Mouse (Mus musculus): ENCODE measurements around the gene Dusp14. TPM values are rescaled to one million over a fixed set of nuclear protein-coding genes. Genes with fewer than 3 reads are reported as not detected.

Dusp14 gene
- polyA plus RNA-seq, 1 experiment = 16.2 TPM

DNA sequence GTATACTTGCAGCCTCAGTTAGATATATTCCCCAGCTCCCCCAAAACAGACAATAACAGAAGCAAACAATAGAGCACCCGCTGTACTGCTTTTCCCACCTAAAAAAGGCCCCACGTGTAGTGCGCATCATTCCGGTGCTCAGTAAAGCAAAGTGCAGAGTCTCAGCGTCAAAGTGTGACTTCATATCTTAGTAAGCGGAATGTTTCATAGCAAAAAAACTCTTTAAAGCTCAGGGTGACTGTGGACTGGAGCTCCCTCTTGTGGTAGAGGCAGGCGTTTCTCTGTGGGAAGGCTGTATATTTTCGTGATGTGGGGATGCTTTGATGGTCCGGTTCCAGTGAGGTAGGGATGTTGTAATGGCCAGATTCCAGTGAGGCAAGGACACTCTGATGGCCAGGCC lies 37.1 kb downstream of the Dusp14 start:
- TF ChIP-seq POLR2A (IDR thresholded peaks at IDR 0.05; ENCODE audit: low read depth, low read length) (no peak), CTCF (IDR thresholded peaks at IDR 0.05; ENCODE audit: borderline replicate concordance, insufficient read depth, low read length) (peak; percentile 40; the same call in 1 of the 2 replicates)
- no peak overlapping the region for H3K4me3 ChIP-seq (ENCODE audit: insufficient read depth, low read length)
- no peaks in the 10 kb centered on the region for H3K4me1 ChIP-seq (ENCODE audit: control insufficient read depth, insufficient read depth, low read length)
- H3K27ac ChIP-seq (ENCODE audit: insufficient read depth, low read length) = no peak overlapping the region

DNA sequence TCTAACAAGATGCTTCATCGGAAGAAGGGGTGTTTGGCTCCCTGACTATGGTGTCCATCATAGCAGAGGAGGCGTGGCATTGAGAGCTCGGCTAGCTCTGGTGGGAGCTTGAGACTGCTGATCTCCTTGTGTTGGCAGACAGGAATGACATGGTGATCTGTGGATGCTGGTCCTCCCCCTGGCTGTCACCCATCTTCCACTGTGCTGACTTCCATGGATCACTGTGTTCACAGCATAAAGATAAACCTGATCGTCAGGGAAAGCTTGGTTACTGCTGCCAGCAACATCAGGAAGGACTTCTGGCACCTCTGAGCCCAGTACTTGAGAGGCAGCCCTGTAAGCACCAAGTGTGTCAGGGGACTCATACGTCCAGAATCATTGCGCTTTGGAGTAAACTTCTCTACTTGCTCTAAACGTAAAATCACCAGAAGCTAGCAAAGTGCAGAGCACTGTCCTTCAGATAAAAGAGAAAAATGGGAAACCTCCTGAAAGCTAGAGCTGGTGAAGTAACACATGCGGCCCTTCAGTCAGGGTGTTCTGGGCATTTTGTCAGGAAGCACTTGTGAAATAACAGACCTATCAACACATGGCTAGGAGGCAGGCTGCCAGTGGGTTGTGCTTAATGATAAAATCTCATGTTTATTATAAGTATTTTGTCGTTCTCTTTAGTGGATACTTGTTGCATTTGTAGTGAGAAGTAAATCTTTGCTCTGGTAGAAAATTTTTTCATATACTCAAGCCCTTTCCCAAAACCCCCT lies 40.6 kb downstream of the Dusp14 start:
- Histone ChIP-seq H3K4me3 (ENCODE audit: insufficient read depth, low read length) (no peak overlapping the region), H3K27ac (ENCODE audit: insufficient read depth, low read length) (no peak overlapping the region), H3K4me1 (ENCODE audit: control insufficient read depth, insufficient read depth, low read length) (no peaks in the 10 kb centered on the region)
- TF ChIP-seq CTCF (IDR thresholded peaks at IDR 0.05; ENCODE audit: borderline replicate concordance, insufficient read depth, low read length) = no peak
- TF ChIP-seq POLR2A (IDR thresholded peaks at IDR 0.05; ENCODE audit: low read depth, low read length) = no peak

DNA sequence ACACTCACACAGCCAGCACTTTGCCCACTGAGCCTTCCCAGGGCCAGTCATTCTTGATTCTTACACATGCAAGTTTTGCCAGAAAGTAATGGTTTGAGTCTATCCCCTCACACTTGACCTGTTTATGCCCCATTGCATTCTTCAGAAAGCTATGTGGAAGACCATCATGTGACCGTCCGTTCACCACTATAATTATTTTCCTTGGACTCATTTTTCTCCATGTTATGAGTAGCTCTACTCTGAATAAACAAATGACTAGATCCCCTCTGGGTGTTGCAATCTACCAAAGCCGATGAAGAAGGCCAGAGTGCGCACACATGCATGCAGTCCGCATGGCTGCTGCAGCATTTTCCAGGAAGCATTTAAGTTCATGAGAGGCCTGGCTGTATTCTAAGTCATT lies 41.8 kb downstream of the Dusp14 start:
- TF ChIP-seq POLR2A (IDR thresholded peaks at IDR 0.05; ENCODE audit: low read depth, low read length) (no peak), CTCF (IDR thresholded peaks at IDR 0.05; ENCODE audit: borderline replicate concordance, insufficient read depth, low read length) (no peak)

DNA sequence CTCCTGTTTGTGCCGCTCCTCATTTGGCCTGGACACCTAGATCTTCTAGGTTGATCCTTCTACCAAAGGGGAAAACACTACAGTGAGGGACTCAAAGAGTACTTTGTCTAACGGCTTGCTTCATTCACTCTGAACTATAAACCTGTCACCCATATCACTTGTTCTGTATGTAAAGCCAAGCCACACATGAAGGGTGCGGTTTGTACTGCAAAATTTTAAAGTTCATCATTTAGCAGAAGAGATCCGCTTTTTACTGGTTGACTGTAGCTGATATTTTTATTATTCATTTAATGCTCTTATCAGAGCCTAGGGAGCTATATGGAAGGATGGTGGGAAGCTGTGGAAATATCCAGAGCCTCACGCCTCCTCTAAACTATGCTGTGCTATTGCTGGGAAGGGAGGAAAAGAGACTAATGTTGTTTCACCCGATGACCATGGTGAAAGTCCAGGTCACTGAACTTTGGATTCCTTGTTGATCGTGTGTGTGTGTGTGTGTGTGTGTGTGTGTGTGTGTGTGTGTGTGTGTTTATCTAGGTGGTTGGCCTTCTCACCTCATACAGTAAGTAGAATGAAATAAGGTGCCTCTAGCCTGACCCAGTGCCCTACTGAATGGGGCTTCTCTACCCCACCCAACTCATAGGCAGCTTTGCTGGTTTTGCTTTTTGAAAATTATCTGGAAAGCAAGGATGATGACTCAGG lies 52.1 kb downstream of the Dusp14 start:
- H3K27ac ChIP-seq (ENCODE audit: insufficient read depth, low read length) = no peak overlapping the region
- TF ChIP-seq POLR2A (IDR thresholded peaks at IDR 0.05; ENCODE audit: low read depth, low read length) (no peak), CTCF (IDR thresholded peaks at IDR 0.05; ENCODE audit: borderline replicate concordance, insufficient read depth, low read length) (no peak)
- H3K4me3 ChIP-seq (ENCODE audit: insufficient read depth, low read length) = no peak overlapping the region
- no peaks in the 10 kb centered on the region for H3K4me1 ChIP-seq (ENCODE audit: control insufficient read depth, insufficient read depth, low read length)

More for the DNA sequence above, 41.8 kb downstream of the Dusp14 start:
- Histone ChIP-seq H3K4me3 (ENCODE audit: insufficient read depth, low read length) (no peak overlapping the region), H3K4me1 (ENCODE audit: control insufficient read depth, insufficient read depth, low read length) (no peaks in the 10 kb centered on the region), H3K27ac (ENCODE audit: insufficient read depth, low read length) (no peak overlapping the region)

DNA sequence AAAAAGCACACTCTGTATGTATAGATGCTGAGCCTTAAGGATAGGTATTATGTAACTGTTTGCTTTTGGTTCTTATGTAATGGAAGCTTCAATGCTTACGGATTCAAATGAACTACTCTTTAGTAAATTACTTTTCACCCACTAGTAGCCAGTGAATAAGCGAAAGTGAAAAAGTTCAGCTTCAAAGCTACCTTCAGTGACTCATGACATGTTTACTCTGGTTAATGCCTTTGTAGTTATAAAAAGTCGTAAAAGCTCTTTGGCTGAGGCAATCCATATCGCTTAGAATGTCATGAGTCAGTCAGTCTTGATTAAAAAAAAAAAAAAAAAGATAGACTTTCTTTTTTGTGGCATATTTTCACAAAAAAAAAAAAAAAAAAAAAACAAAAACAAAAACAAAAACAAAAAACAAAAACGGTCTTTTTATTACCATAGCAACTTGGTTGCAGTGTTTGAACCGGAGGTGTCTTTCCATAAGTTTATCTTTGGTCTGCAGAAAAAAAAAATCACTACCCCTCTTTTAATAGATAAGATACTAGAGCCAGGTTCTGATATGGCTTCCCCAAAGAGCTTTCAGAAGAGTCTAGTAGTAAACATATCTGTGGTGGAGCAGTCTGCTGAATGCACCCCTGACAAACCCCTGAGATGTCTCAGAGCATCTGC lies 52.8 kb downstream of the Dusp14 start:
- TF ChIP-seq CTCF (IDR thresholded peaks at IDR 0.05; ENCODE audit: borderline replicate concordance, insufficient read depth, low read length) (no peak), POLR2A (IDR thresholded peaks at IDR 0.05; ENCODE audit: low read depth, low read length) (no peak)
- H3K4me1 ChIP-seq (ENCODE audit: control insufficient read depth, insufficient read depth, low read length) = no peaks in the 10 kb centered on the region
- no peak overlapping the region for H3K4me3 ChIP-seq (ENCODE audit: insufficient read depth, low read length)
- no peak overlapping the region for H3K27ac ChIP-seq (ENCODE audit: insufficient read depth, low read length)

DNA sequence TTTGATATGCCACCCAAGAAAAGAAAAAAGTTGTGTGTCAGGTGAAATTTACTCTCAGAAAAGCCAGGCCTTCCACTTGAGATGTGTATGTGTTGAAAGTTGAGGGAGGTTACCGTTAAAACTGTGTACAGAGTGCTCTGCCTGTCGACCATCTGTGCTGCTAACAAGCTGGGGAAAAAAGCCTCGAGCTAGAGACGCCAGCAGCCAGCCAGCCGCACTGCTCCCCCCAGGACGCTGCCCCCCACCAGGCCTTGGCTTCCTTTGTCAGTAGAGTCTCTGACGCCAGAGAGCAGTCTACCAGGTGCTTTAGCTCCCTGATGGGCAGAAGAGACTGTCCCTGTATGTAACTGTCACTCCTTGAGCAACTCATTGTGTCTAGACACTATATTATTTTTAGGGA lies 56.0 kb downstream of the Dusp14 start:
- Histone ChIP-seq H3K4me3 (ENCODE audit: insufficient read depth, low read length) (no peak overlapping the region), H3K4me1 (ENCODE audit: control insufficient read depth, insufficient read depth, low read length) (no peaks in the 10 kb centered on the region), H3K27ac (ENCODE audit: insufficient read depth, low read length) (no peak overlapping the region)
- TF ChIP-seq POLR2A (IDR thresholded peaks at IDR 0.05; ENCODE audit: low read depth, low read length) (no peak), CTCF (IDR thresholded peaks at IDR 0.05; ENCODE audit: borderline replicate concordance, insufficient read depth, low read length) (no peak)

DNA sequence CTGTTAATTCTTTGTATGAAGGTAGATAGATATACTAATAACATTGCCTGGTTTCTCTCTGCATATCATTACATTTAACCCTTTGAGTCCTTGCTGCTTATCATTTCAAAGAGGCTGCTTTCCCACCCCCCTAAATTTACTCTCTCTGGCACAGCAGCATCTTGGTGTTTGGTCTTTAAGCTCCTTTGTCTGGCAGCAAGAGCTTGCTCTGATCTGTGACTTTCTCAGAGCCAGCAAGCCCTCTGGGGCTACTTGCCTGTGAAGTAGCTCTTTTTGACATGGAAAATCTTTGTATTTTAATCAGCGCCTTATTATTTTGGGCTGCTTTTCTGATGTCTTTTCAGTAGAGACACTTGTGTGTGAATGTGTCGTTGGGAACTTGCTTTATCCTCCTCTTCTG lies 57.5 kb downstream of the Dusp14 start:
- no peak overlapping the region for H3K4me3 ChIP-seq (ENCODE audit: insufficient read depth, low read length)
- H3K27ac ChIP-seq (ENCODE audit: insufficient read depth, low read length) = no peak overlapping the region
- no peak for TF ChIP-seq POLR2A (IDR thresholded peaks at IDR 0.05; ENCODE audit: low read depth, low read length)
- TF ChIP-seq CTCF (IDR thresholded peaks at IDR 0.05; ENCODE audit: borderline replicate concordance, insufficient read depth, low read length) = no peak
- H3K4me1 ChIP-seq (ENCODE audit: control insufficient read depth, insufficient read depth, low read length) = no peaks in the 10 kb centered on the region

DNA sequence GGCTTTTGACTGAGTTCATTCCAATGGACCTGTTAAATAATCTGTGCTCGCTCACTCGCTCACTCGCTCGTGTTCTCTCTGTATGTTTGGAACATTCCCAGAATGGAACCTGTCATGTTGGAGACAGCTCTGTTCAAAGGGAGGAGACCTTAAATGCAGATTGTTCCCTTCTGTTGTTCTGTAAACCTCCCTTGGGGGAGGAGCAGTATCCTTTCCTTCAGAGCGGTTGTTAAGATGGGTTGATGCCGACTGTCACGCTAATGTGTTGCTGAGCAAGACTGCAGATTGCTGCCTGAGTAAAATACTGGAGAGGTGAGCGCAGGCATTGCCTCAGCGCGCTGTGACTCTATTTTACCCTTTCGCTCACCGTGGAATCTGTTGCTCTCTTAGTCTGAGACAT lies 58.0 kb downstream of the Dusp14 start:
- no peak overlapping the region for H3K27ac ChIP-seq (ENCODE audit: insufficient read depth, low read length)
- H3K4me3 ChIP-seq (ENCODE audit: insufficient read depth, low read length) = no peak overlapping the region
- H3K4me1 ChIP-seq (ENCODE audit: control insufficient read depth, insufficient read depth, low read length) = no peaks in the 10 kb centered on the region
- TF ChIP-seq CTCF (IDR thresholded peaks at IDR 0.05; ENCODE audit: borderline replicate concordance, insufficient read depth, low read length) (no peak), POLR2A (IDR thresholded peaks at IDR 0.05; ENCODE audit: low read depth, low read length) (no peak)

DNA sequence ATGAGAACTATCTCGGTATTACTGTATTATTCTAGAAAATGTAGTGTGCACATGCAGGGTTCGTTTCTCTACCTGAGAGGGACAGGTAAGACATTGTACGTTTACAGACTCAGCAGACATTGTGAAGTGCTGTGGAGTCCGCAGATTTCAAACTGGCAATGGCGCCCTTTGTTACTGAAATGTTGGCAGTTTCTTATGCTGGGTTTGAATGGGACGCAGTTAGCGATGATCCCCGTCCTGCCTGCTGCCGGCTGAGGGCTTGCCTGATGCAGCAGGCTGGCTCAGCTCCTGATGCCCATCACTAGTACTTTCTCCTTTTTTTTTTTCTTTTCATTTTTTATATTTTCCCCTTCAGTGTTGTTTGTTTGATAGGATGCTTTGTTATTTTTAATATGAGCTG lies 58.6 kb downstream of the Dusp14 start:
- H3K4me1 ChIP-seq (ENCODE audit: control insufficient read depth, insufficient read depth, low read length) = no peaks in the 10 kb centered on the region
- TF ChIP-seq POLR2A (IDR thresholded peaks at IDR 0.05; ENCODE audit: low read depth, low read length) (no peak), CTCF (IDR thresholded peaks at IDR 0.05; ENCODE audit: borderline replicate concordance, insufficient read depth, low read length) (no peak)
- no peak overlapping the region for H3K4me3 ChIP-seq (ENCODE audit: insufficient read depth, low read length)
- no peak overlapping the region for H3K27ac ChIP-seq (ENCODE audit: insufficient read depth, low read length)

DNA sequence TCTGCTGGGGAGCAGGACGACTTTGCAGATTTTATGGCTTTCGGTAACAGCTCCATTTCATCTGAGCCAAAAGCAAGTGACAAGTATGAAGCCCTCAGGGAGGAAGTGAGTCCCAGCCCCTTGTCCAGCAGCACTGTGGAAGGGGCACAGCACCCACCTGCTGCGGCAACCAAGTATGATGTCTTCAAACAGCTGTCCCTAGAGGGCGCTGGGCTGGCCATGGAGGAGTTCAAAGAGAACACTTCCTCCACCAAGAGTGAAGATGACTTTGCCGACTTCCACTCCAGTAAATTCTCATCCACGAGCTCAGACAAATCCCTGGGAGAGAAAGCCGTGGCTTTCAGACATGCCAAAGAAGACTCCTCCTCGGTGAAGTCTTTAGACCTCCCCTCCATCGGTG lies 60.1 kb downstream of the Dusp14 start:
- H3K4me1 ChIP-seq (ENCODE audit: control insufficient read depth, insufficient read depth, low read length) = no peaks in the 10 kb centered on the region
- H3K27ac ChIP-seq (ENCODE audit: insufficient read depth, low read length) = no peak overlapping the region
- H3K4me3 ChIP-seq (ENCODE audit: insufficient read depth, low read length) = no peak overlapping the region
- TF ChIP-seq CTCF (IDR thresholded peaks at IDR 0.05; ENCODE audit: borderline replicate concordance, insufficient read depth, low read length) (no peak), POLR2A (IDR thresholded peaks at IDR 0.05; ENCODE audit: low read depth, low read length) (no peak)
